Mouse (Mus musculus): ENCODE measurements around the gene Tespa1. TPM values are rescaled to one million over a fixed set of nuclear protein-coding genes. Genes with fewer than 3 reads are reported as not detected.
A peak's percentile ranks its signal among the peaks of the same experiment; 100 is the strongest.

The Tespa1 gene
- polyA plus RNA-seq (2012; rRNA removed) (0.71 and 1.3 TPM in 2 replicates), polyA plus RNA-seq (2014; fragmentation: Nextera tagmentation; extraction: Ambion mirVana) (0.93 and 1.2 TPM in 2 replicates)

GRCm38 (mm10) chr10:130322637-130323036, at the start of gene Tespa1:
Tespa1 (plus strand) TSS chr10:130322870.
- no peak within 1 kb of the TSS for H3K9ac ChIP-seq (replicated peaks)
- no peaks in the 10 kb centered on the region for H3K4me1 ChIP-seq (replicated peaks; ENCODE audit: control insufficient read depth in 2 of 2, insufficient read depth in 2 of 2, low read length in 1 of 2)
- no peaks in the 10 kb centered on the region for H3K27me3 ChIP-seq (ENCODE audit: control insufficient read depth, insufficient read depth, low read length)
- H3K4me3 ChIP-seq (ENCODE audit: insufficient read depth in 1 of 2, low read depth in 2 of 2, low read length in 2 of 2), result no peak within 1 kb of the TSS
- WGBS (ENCODE audit: insufficient replicate concordance), result 17% methylated on average over 5 of the region's 5 CpGs
- DNase-seq (ENCODE audit: low read depth in 3 of 3, low spot score in 3 of 3) (no peak), ATAC-seq (ENCODE audit: insufficient read depth) (peak; percentile 61)
- H3K36me3 ChIP-seq (replicated peaks; ENCODE audit: control insufficient read depth, insufficient read depth, low read depth), result no peaks in the 10 kb centered on the region
- no peak within 1 kb of the TSS for H3K4me2 ChIP-seq (ENCODE audit: low read depth)
- TF ChIP-seq CTCF (IDR thresholded peaks at IDR 0.05; ENCODE audit: low read depth) (no peak), EP300 (IDR thresholded peaks at IDR 0.05; ENCODE audit: low read depth) (no peak)
- H3K27ac ChIP-seq, result no peak within 1 kb of the TSS
- no peaks in the 10 kb centered on the region for H3K9me3 ChIP-seq (ENCODE audit: control insufficient read depth, low read length)

- TF ChIP-seq CTCF (IDR thresholded peaks at IDR 0.05; ENCODE audit: low read depth) (no peak), EP300 (IDR thresholded peaks at IDR 0.05; ENCODE audit: low read depth) (no peak)
- WGBS (ENCODE audit: insufficient replicate concordance), result 49% methylated on average over 2 of the region's 2 CpGs
- ATAC-seq (ENCODE audit: insufficient read depth) (no peak), DNase-seq (ENCODE audit: low read depth in 3 of 3, low spot score in 3 of 3) (no peak)
- H3K36me3 ChIP-seq (replicated peaks; ENCODE audit: control insufficient read depth, insufficient read depth, low read depth), result no peaks in the 10 kb centered on the region
- H3K4me2 ChIP-seq (ENCODE audit: low read depth), result no peak overlapping the region
- H3K4me3 ChIP-seq (ENCODE audit: insufficient read depth in 1 of 2, low read depth in 2 of 2, low read length in 2 of 2), result no peak overlapping the region
- H3K27me3 ChIP-seq (ENCODE audit: control insufficient read depth, insufficient read depth, low read length), result no peaks in the 10 kb centered on the region
- H3K4me1 ChIP-seq (replicated peaks; ENCODE audit: control insufficient read depth in 2 of 2, insufficient read depth in 2 of 2, low read length in 1 of 2), result no peaks in the 10 kb centered on the region
- H3K9me3 ChIP-seq (ENCODE audit: control insufficient read depth, low read length), result no peaks in the 10 kb centered on the region
- no peak overlapping the region for H3K27ac ChIP-seq
- no peak overlapping the region for H3K9ac ChIP-seq (replicated peaks)
Observed at GRCm38 (mm10) chr10:130275759-130276158, 46.9 kb upstream of the Tespa1 start.

DNA sequence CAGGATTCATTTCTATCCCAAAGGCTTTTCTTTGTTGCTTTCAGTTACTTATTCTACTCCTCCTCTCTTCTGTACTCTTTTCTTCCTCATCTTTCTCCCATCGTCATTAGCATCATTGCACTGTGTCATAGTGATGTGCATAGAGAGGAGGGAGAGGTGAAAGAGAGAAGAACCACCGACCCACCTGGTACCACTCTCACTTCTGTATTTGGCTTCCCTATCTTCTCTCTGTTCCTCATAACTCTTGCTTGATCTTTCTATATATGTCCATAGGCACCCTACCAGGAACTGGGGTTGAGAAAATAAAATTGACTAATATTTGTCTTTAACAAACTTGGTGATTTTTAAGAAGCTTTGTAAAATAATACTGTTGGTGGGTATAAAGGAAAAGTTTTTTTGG, 46.2 kb upstream of the Tespa1 start:
- no peak for ATAC-seq (ENCODE audit: insufficient read depth)
- TF ChIP-seq EP300 (IDR thresholded peaks at IDR 0.05; ENCODE audit: low read depth) (no peak), CTCF (IDR thresholded peaks at IDR 0.05; ENCODE audit: low read depth) (no peak)
- 45% methylated on average over 2 of the region's 2 CpGs for WGBS (ENCODE audit: insufficient replicate concordance)

GRCm38 (mm10) chr10:130280066-130280465, 42.6 kb upstream of the Tespa1 start, which contains the start of gene Neurod4:
Neurod4 (minus strand) TSS chr10:130280240.
- Histone ChIP-seq H3K4me1 (replicated peaks; ENCODE audit: control insufficient read depth in 2 of 2, insufficient read depth in 2 of 2, low read length in 1 of 2) (no peaks in the 10 kb centered on the region), H3K27me3 (ENCODE audit: control insufficient read depth, insufficient read depth, low read length) (no peaks in the 10 kb centered on the region), H3K27ac (no peak within 1 kb of the TSS), H3K9ac (replicated peaks) (no peak within 1 kb of the TSS), H3K4me3 (ENCODE audit: insufficient read depth in 1 of 2, low read depth in 2 of 2, low read length in 2 of 2) (no peak within 1 kb of the TSS), H3K36me3 (replicated peaks; ENCODE audit: control insufficient read depth, insufficient read depth, low read depth) (no peaks in the 10 kb centered on the region), H3K9me3 (ENCODE audit: control insufficient read depth, low read length) (no peaks in the 10 kb centered on the region), H3K4me2 (ENCODE audit: low read depth) (no peak within 1 kb of the TSS)
- WGBS (ENCODE audit: insufficient replicate concordance), result 3% methylated on average over 7 of the region's 7 CpGs
- no peak for TF ChIP-seq CTCF (IDR thresholded peaks at IDR 0.05; ENCODE audit: low read depth)
- no peak for TF ChIP-seq EP300 (IDR thresholded peaks at IDR 0.05; ENCODE audit: low read depth)
- peak; percentile 33; the same call in 1 of the 2 replicates for ATAC-seq (ENCODE audit: insufficient read depth)
- no peak for DNase-seq (ENCODE audit: low read depth in 3 of 3, low spot score in 3 of 3)

More for the DNA sequence above, 46.2 kb upstream of the Tespa1 start:
- no peak for DNase-seq (ENCODE audit: low read depth in 3 of 3, low spot score in 3 of 3)
- Histone ChIP-seq H3K27me3 (ENCODE audit: control insufficient read depth, insufficient read depth, low read length) (no peaks in the 10 kb centered on the region), H3K4me2 (ENCODE audit: low read depth) (no peak overlapping the region), H3K4me3 (ENCODE audit: insufficient read depth in 1 of 2, low read depth in 2 of 2, low read length in 2 of 2) (no peak overlapping the region), H3K4me1 (replicated peaks; ENCODE audit: control insufficient read depth in 2 of 2, insufficient read depth in 2 of 2, low read length in 1 of 2) (no peaks in the 10 kb centered on the region), H3K36me3 (replicated peaks; ENCODE audit: control insufficient read depth, insufficient read depth, low read depth) (no peaks in the 10 kb centered on the region), H3K27ac (no peak overlapping the region), H3K9ac (replicated peaks) (no peak overlapping the region), H3K9me3 (ENCODE audit: control insufficient read depth, low read length) (no peaks in the 10 kb centered on the region)

DNA sequence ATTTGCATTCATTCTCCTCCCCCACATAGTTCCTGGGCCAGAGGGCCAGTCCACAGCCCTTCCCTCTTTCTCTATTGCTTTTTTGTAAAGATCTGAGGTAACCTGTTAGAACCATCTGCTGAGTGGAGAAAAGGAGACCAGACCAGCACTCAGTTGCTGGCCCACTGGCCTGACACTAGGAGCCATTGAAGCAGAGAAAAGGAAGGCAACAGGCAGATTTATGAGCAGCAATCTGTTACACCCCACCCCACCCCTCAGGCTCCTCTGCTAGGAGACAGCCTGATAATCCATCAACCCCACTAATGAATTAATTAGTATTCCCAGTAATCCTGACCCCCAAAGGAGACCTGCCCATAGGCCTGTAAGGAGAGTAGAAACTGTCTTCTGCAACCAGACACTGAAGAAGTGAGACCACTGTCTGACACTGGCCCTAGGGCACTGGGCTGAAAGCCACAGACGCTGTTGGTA, 40.7 kb upstream of the Tespa1 start:
- Histone ChIP-seq H3K36me3 (replicated peaks; ENCODE audit: control insufficient read depth, insufficient read depth, low read depth) (no peaks in the 10 kb centered on the region), H3K9ac (replicated peaks) (no peak overlapping the region), H3K4me3 (ENCODE audit: insufficient read depth in 1 of 2, low read depth in 2 of 2, low read length in 2 of 2) (no peak overlapping the region), H3K4me1 (replicated peaks; ENCODE audit: control insufficient read depth in 2 of 2, insufficient read depth in 2 of 2, low read length in 1 of 2) (no peaks in the 10 kb centered on the region), H3K27me3 (ENCODE audit: control insufficient read depth, insufficient read depth, low read length) (no peaks in the 10 kb centered on the region), H3K27ac (no peak overlapping the region), H3K9me3 (ENCODE audit: control insufficient read depth, low read length) (no peaks in the 10 kb centered on the region), H3K4me2 (ENCODE audit: low read depth) (no peak overlapping the region)
- ATAC-seq (ENCODE audit: insufficient read depth) (no peak), DNase-seq (ENCODE audit: low read depth in 3 of 3, low spot score in 3 of 3) (no peak)
- WGBS (ENCODE audit: insufficient replicate concordance), result 20% methylated on average over 1 of the region's 1 CpGs
- TF ChIP-seq EP300 (IDR thresholded peaks at IDR 0.05; ENCODE audit: low read depth), result no peak
- TF ChIP-seq CTCF (IDR thresholded peaks at IDR 0.05; ENCODE audit: low read depth), result no peak
